Mouse (Mus musculus): ENCODE data around the gene Fbxw11. TPM values are rescaled to one million over a fixed set of nuclear protein-coding genes. Genes with fewer than 3 reads are reported as not detected.
"Not testable (repeated sequence)": the region's sequence is repeated elsewhere in the genome, so short reads cannot be mapped to it uniquely, and the experiment has no call there.

The Fbxw11 gene
- total RNA-seq, 2 experiments from 2014 or later, result 146 to 157 TPM

DNA sequence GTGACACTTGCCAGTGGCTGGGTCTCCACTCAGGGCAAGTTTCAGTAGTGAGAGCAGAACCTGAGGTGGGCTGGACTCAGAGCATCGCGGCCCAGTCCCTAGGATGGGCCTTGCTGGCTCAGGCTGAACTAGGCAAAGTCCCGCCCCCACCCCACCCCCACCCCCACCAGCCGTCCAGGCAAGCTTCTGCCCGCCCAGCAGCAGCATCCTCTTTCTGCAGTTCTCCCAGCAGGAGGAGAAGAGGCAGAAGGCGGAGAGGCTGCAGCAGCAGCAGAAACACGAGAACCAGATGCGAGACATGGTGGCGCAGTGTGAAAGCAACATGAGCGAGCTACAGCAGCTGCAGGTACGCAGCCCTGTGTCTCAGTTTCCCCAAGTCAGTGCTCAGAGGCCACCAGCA, 27.0 kb upstream of the Fbxw11 start:
- no peak overlapping the region for H3K27ac ChIP-seq
- no peak for DNase-seq (ENCODE audit: low spot score in 2 of 2)
- TF ChIP-seq CTCF (conservative IDR thresholded peaks at IDR 0.05), result no peak
- no peak overlapping the region for H3K4me3 ChIP-seq

- DNase-seq (ENCODE audit: low spot score in 2 of 2), result no peak
- Histone ChIP-seq H3K4me3 (no peak overlapping the region), H3K27ac (no peak overlapping the region)
- TF ChIP-seq CTCF (conservative IDR thresholded peaks at IDR 0.05), result peak; percentile 61
Measured at GRCm38 (mm10) chr11:32616091-32616490, 26.4 kb upstream of the Fbxw11 start.

DNA sequence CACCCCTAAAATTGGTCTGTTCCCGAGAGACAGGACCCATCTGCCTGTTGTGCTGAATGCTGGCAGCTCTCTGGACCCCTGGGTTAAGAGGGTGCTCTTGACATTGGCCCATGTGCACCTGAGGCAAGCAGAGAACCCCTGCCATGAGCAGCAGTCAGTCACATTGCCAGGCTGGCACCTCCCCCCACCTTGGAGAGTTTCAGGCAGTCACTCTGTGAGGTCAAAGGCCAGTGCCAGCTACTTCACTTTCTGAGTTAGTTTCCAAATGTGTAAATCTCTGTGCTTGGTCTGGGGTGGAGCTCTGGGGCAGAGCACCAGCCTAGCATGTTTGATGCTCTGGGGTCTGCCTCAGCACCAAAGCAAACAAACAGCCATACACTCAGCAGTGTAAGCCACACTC, 24.5 kb upstream of the Fbxw11 start:
- H3K4me3 ChIP-seq, result no peak overlapping the region
- DNase-seq (ENCODE audit: low spot score in 2 of 2), result no peak
- no peak for TF ChIP-seq CTCF (conservative IDR thresholded peaks at IDR 0.05)
- no peak overlapping the region for H3K27ac ChIP-seq

DNA sequence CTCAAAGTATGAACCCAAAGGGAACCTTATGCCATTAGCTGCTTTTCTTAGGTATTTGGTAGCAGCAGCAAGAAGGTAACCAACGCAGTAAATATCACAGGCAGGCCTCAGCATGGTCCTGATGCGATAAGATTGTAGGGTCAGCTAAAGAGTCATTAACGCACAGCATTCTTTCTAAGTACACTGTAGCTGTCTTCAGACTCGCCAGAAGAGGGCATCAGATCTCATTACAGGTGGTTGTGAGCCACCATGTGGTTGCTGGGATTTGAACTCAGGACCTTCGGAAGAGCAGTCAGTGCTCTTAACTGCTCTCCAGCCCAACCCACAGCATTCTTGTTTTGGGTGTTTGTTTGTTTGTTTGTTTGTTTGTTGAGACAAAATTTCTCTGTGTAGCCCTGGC, 23.9 kb upstream of the Fbxw11 start:
- peak; percentile 52 for TF ChIP-seq CTCF (conservative IDR thresholded peaks at IDR 0.05)
- H3K4me3 ChIP-seq; H3K27ac ChIP-seq; DNase-seq (ENCODE audit: low spot score in 2 of 2): not testable (repeated sequence)

DNA sequence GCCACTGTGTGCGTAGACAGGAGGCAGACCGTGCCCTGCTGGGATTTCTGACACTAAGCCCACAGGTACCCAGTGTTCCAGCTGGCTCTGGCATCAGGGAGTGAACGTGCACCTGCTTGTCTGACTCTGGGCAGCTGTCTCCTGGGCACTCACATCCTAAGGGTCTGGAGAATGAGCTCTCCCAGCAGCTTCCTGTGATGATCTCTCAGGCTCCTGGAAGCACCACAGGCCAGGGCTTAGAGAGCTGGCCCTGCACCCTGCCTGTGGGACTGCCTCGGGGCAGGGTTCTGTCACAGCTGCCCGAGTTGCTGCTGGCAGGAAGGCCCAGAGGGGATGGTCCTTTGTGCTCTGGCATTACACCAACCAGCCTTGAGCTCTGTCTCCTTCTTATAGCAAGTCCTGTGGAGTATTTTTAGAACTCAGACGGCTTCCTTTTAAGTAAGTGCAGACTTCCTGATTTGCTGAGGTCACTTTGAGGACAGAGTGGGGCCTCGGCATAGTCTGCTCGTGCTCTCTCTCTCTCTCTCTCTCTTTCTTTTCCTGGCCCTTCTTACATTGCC, 23.2 kb upstream of the Fbxw11 start:
- TF ChIP-seq CTCF (conservative IDR thresholded peaks at IDR 0.05), result no peak
- peak overlapping the region; percentile 43 for H3K27ac ChIP-seq
- DNase-seq (ENCODE audit: low spot score in 2 of 2), result peak in 1 of 2 experiments; percentile 35

DNA sequence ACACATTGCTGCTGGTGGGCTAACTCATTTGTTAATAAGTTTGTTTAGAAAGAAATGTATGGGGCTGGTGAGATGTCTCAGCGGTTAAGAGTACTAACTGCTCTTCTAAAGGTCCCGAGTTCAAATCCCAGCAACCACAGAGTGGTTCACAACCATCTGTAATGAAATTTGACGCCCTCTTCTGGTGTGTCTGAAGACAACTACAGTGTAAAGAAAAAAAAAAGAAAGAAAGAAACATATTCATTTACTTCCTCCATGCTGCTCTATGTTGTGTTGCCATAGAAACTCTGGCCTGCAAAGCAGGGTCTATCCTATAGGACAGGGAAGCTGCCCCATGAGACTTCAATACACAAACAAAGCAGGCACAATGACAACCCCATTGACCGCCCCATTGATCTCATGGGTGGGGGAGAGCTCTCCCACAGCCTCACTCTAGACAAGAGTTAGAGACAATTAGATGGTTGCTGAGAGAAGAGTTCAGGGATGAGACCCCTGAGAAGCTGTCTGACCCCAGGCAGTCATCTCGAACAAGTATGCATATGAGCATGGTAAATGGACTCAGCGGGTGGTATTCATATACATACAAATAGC, 22.6 kb upstream of the Fbxw11 start:
- DNase-seq (ENCODE audit: low spot score in 2 of 2), result no peak
- TF ChIP-seq CTCF (conservative IDR thresholded peaks at IDR 0.05), result 0 out of 2 replicates have a peak, but pooled peaks have one; percentile 6
- Histone ChIP-seq H3K27ac (peak overlapping the region; percentile 43; the same call in 1 of the 2 replicates), H3K4me3 (no peak overlapping the region)

More for the DNA sequence above, 23.2 kb upstream of the Fbxw11 start:
- no peak overlapping the region for H3K4me3 ChIP-seq

DNA sequence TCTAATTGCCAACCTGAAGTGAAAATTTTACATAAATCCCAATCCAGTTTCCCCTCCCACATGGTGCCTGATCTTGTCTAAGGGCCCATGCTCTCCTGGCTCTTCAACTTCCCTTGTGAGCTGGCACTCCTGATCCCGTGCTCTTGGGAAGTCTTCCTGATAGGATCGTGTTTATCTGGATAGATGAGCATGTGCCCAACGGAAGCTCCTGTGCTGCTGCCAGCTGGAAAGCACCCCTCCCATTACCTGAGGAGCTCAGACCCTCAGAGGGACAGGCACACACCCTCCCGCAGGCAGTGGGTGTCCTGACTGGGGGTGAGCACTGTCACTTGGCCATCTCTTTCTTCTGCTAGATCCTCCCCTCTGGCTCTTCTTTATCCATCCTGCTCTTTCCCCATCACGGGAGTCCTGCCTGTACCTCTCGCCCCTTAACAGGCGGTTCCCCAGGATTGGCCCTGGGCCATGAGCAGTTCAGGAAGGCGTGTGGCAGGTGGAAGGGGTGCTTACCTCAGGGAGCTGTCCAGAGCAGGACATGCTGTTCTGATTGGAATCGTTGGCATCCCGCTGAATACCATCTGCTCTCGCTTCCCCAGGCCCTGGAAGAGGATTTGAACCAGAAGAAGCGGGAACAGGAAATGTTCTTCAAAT, 20.6 kb upstream of the Fbxw11 start:
- no peak for DNase-seq (ENCODE audit: low spot score in 2 of 2)
- TF ChIP-seq CTCF (conservative IDR thresholded peaks at IDR 0.05), result no peak
- peak overlapping the region; percentile 92 for H3K27ac ChIP-seq
- no peak overlapping the region for H3K4me3 ChIP-seq

- peak overlapping the region; percentile 92 for H3K27ac ChIP-seq
- H3K4me3 ChIP-seq, result no peak overlapping the region
- TF ChIP-seq CTCF (conservative IDR thresholded peaks at IDR 0.05), result no peak
- no peak for DNase-seq (ENCODE audit: low spot score in 2 of 2)
Measured at GRCm38 (mm10) chr11:32622479-32623190, 19.9 kb upstream of the Fbxw11 start.

DNA sequence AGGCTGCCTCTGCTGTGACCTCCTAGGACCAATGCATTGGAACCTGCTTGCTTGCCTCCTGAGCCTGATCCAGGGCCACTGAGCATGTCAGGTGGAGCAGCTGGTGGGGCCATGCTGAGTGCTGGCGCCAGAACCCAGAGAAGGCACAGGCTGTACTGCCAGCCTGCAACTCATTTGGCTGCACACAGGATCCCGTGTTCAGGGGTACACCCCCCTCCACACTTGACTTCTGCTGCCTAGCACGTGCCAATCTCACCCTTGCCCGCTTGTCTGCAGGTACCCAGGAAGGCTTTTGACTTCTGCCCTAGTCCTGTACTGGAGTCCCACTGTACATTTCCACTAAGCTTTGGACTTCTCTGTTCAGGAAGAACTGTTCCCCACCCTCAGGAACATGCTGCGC, 19.3 kb upstream of the Fbxw11 start:
- Histone ChIP-seq H3K27ac (peak overlapping the region; percentile 92), H3K4me3 (no peak overlapping the region)
- TF ChIP-seq CTCF (conservative IDR thresholded peaks at IDR 0.05), result no peak
- peak; percentile 61 to 78 for DNase-seq (ENCODE audit: low spot score in 2 of 2)

- Histone ChIP-seq H3K4me3 (no peak overlapping the region), H3K27ac (peak overlapping the region; percentile 92)
- TF ChIP-seq CTCF (conservative IDR thresholded peaks at IDR 0.05), result no peak
- no peak for DNase-seq (ENCODE audit: low spot score in 2 of 2)
Measured at GRCm38 (mm10) chr11:32623912-32624311, 18.6 kb upstream of the Fbxw11 start.

DNA sequence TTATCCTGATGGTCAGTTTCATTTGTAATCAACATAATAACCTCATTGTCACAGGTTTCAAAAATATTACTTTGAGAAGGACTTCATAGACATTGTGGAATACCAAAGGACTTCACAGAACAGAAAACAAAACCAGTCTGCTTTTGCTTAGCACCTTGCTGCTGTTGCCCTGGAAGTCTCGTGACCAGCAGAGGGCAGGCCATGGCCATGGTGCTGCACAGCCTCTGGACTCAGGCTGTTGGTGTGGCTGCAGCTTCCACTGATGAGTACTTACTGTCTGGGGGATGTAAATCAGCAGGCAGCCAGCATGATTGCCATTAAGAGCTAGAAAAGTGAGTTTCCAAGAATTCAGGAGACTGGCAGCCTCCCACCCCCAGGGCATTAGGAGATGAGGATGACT, 16.8 kb upstream of the Fbxw11 start:
- DNase-seq (ENCODE audit: low spot score in 2 of 2), result peak; percentile 44 to 47
- no peak overlapping the region for H3K27ac ChIP-seq
- TF ChIP-seq CTCF (conservative IDR thresholded peaks at IDR 0.05), result peak; percentile 85

DNA sequence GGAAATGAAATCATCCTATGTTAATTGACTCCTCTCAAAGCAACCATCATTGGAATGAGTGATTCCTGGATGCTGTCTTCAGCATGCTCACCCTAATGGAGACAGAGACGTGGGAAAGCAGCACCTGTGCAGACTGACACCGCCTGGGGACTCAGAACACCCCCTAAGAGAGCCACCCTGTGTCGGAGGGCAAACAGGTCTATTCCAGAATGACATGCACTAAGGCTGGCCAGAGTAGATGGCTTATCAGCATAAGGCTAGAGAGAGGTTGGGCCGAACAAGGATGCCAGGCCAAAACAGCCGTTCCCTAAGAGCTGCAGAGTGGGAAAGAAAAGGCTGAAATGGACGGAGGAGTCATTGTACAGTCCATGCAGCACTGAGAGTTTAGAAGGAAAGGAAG, 16.4 kb upstream of the Fbxw11 start:
- no peak overlapping the region for H3K27ac ChIP-seq
- DNase-seq (ENCODE audit: low spot score in 2 of 2), result no peak

More for the DNA sequence above, 16.8 kb upstream of the Fbxw11 start:
- no peak overlapping the region for H3K4me3 ChIP-seq

DNA sequence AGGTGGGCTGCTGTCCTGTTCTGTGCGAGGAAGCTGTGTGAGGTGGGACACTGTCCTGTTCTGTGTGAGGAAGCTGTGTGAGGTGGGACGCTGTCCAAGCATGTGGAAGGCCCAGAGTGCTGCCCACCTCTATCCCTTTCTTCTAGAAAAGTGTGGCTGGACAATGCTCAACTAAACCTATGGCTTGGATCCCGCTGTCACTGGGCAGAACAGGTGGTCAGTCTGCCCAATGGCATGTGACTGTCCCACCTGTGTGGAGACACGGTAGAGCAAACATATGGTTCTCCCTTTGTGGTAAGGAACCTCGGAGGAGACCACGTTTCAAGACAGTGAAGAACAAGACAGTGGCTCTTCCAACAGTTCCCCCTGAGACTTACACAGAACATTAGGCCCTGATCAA, 14.6 kb upstream of the Fbxw11 start:
- Histone ChIP-seq H3K27ac (no peak overlapping the region), H3K4me3 (no peak overlapping the region)
- TF ChIP-seq CTCF (conservative IDR thresholded peaks at IDR 0.05), result no peak
- DNase-seq (ENCODE audit: low spot score in 2 of 2), result no peak

More for the DNA sequence above, 16.4 kb upstream of the Fbxw11 start:
- TF ChIP-seq CTCF (conservative IDR thresholded peaks at IDR 0.05), result no peak
- no peak overlapping the region for H3K4me3 ChIP-seq

Measured in layer of hippocampus, adult 2 months (tissue).